Mouse (Mus musculus) small intestine, adult 2 months (tissue): ENCODE results near the gene Kdm2b. TPM values are rescaled to one million over a fixed set of nuclear protein-coding genes. Genes with fewer than 3 reads are reported as not detected.
A peak's percentile ranks its signal among the peaks of the same experiment; 100 is the strongest.

ENCODE experiments used
- H3K27ac ChIP-seq: fragments of 200-500 bp; 2 replicates; pipeline ENCODE4 v1.5.1; 2012; ENCODE audit warnings: low read depth, low read length, control low read depth, inconsistent platforms; ENCODE audit not compliant: insufficient read depth
- H3K27me3 ChIP-seq: fragments of 200-500 bp; 2 replicates; pipeline ENCODE4 v1.6.1; 2012; ENCODE audit warnings: mild to moderate bottlenecking, moderate library complexity, low read length, inconsistent platforms; ENCODE audit not compliant: control insufficient read depth, insufficient read depth
- H3K36me3 ChIP-seq: fragments of 200-500 bp; 2 replicates; pipeline ENCODE4 v1.6.1; 2012; ENCODE audit warnings: mild to moderate bottlenecking, low read length, control low read depth, inconsistent platforms; ENCODE audit not compliant: control insufficient read depth, insufficient read depth
- H3K4me1 ChIP-seq: fragments of 200-500 bp; 2 replicates; pipeline ENCODE4 v1.6.1; 2012; ENCODE audit warnings: low read length, inconsistent platforms, mixed read lengths; ENCODE audit not compliant: control insufficient read depth, insufficient read depth, insufficient read length
- H3K4me3 ChIP-seq: fragments of 200-500 bp; 2 replicates; pipeline ENCODE4 v1.5.1; 2012; ENCODE audit warnings: low read depth, mild to moderate bottlenecking, control low read depth, inconsistent platforms, low read length, moderate library complexity
- CTCF ChIP-seq: fragments of 200-500 bp; IDR thresholded peaks from 2 replicates; pipeline ENCODE4 v1.5.1; 2012; ENCODE audit warnings: low read depth, mild to moderate bottlenecking, control low read depth, inconsistent platforms, low read length, moderate library complexity, mixed read lengths; ENCODE audit not compliant: insufficient replicate concordance, insufficient read length; ENCODE audit errors: extremely low read depth
- POLR2A ChIP-seq: fragments of 200-500 bp; IDR thresholded peaks from 2 replicates; pipeline ENCODE4 v1.6.1; 2012; ENCODE audit warnings: low read depth, mild to moderate bottlenecking, control low read depth, inconsistent platforms, low read length, moderate library complexity
- WGBS: fragments of 180-500 bp; shearing (Covaris S2); methylation state at CpG from one replicate; pipeline ENCODE4 v1.1.7; 2018; 5-methylcytosine and 5-hydroxymethylcytosine counted together
- polyA plus RNA-seq: library from polyadenylated mRNA; depleted of rRNA; stranded (reverse); fragments of >200 nt; gene quantifications from 2 replicates; pipeline ENCODE4 v1.2.3, GENCODE M21; 2012

Kdm2b gene
- polyA plus RNA-seq, 1 experiment = 12.0 TPM

GRCm38 (mm10) chr5:123010806-123011205, 21.2 kb upstream of the Kdm2b start:
- Histone ChIP-seq H3K4me3 (no peak overlapping the region), H3K27me3 (no peaks in the 10 kb centered on the region), H3K36me3 (no peaks in the 10 kb centered on the region), H3K27ac (no peak overlapping the region), H3K4me1 (peaks cover 7% of the 10 kb centered on the region; the same call in 1 of the 2 replicates)
- TF ChIP-seq CTCF (peak; percentile 45; the same call in 1 of the 2 replicates), POLR2A (no peak)
- 94% methylated on average over 6 of the region's 6 CpGs for WGBS

- TF ChIP-seq POLR2A = no peak
- TF ChIP-seq CTCF = no peak
- peaks cover 7% of the 10 kb centered on the region; the same call in 1 of the 2 replicates for H3K4me1 ChIP-seq
- H3K36me3 ChIP-seq = no peaks in the 10 kb centered on the region
- no peak overlapping the region for H3K27ac ChIP-seq
- 27% methylated on average over 11 of the region's 11 CpGs for WGBS
- no peaks in the 10 kb centered on the region for H3K27me3 ChIP-seq
- H3K4me3 ChIP-seq = no peak overlapping the region
Measured at GRCm38 (mm10) chr5:123009873-123010272, 20.2 kb upstream of the Kdm2b start.

- H3K27me3 ChIP-seq = no peaks in the 10 kb centered on the region
- H3K36me3 ChIP-seq = no peaks in the 10 kb centered on the region
- no peak for TF ChIP-seq CTCF
- no peak for TF ChIP-seq POLR2A
- no peak overlapping the region for H3K4me3 ChIP-seq
- 65% methylated on average over 7 of the region's 7 CpGs for WGBS
- no peak overlapping the region for H3K27ac ChIP-seq
- H3K4me1 ChIP-seq = peaks cover 3% of the 10 kb centered on the region; the same call in 1 of the 2 replicates
Measured at GRCm38 (mm10) chr5:123008877-123009493, 19.4 kb upstream of the Kdm2b start.

- H3K36me3 ChIP-seq = no peaks in the 10 kb centered on the region
- no peak for TF ChIP-seq CTCF
- WGBS = 71% methylated on average over 19 of the region's 19 CpGs
- H3K4me3 ChIP-seq = no peak overlapping the region
- H3K4me1 ChIP-seq = peaks cover 9% of the 10 kb centered on the region; the same call in 1 of the 2 replicates
- H3K27ac ChIP-seq = no peak overlapping the region
- no peaks in the 10 kb centered on the region for H3K27me3 ChIP-seq
Measured at GRCm38 (mm10) chr5:123005716-123006592, 16.3 kb upstream of the Kdm2b start.

GRCm38 (mm10) chr5:123000901-123001300, 11.3 kb upstream of the Kdm2b start:
- H3K36me3 ChIP-seq = no peaks in the 10 kb centered on the region
- no peak overlapping the region for H3K4me3 ChIP-seq
- WGBS = 50% methylated on average over 1 of the region's 1 CpGs
- no peak overlapping the region for H3K27ac ChIP-seq
- H3K27me3 ChIP-seq = no peaks in the 10 kb centered on the region
- TF ChIP-seq POLR2A = no peak
- TF ChIP-seq CTCF = no peak
- peaks cover 10% of the 10 kb centered on the region; the same call in 1 of the 2 replicates for H3K4me1 ChIP-seq

GRCm38 (mm10) chr5:122997205-122998204, 7.9 kb upstream of the Kdm2b start:
- no peak for TF ChIP-seq CTCF
- TF ChIP-seq POLR2A = no peak
- H3K4me3 ChIP-seq = no peak overlapping the region
- whole genome bisulfite sequencing = 77% methylated on average over 18 of the region's 18 CpGs

More at GRCm38 (mm10) chr5:122997205-122998204, 7.9 kb upstream of the Kdm2b start:
- H3K4me1 ChIP-seq = peaks cover 3% of the 10 kb centered on the region; the same call in 1 of the 2 replicates
- H3K36me3 ChIP-seq = no peaks in the 10 kb centered on the region
- no peaks in the 10 kb centered on the region for H3K27me3 ChIP-seq
- H3K27ac ChIP-seq = no peak overlapping the region
